Mouse (Mus musculus) heart, postnatal 10 days (tissue): ENCODE results near the gene Hoxa5. TPM values are rescaled to one million over a fixed set of nuclear protein-coding genes. Genes with fewer than 3 reads are reported as not detected.

ENCODE experiments used
- DNase-seq, 2 experiments: peaks; one replicate each; pipeline ENCODE4 v3.0.0; 2021
- intact Hi-C: fragments of 180-260 bp; cut with DNase I; formaldehyde crosslinking; loops from one replicate; pipeline ENCODE4 v1.15.1; 2025
- total RNA-seq, 2 experiments: library from RNA; stranded (reverse); gene quantifications; 2 replicates each; pipeline ENCODE4 v1.2.3; 2021

Gene Hoxa5
- total RNA-seq, 2 experiments from 2014 or later, result 1.2 to 1.6 TPM

- intact Hi-C loops, result no loop called here
- DNase-seq, result peak in 1 of 2 experiments; percentile 29
Measured at GRCm38 (mm10) chr6:52228475-52229465, 24.4 kb upstream of the Hoxa5 start.

GRCm38 (mm10) chr6:52227470-52228222, 23.3 kb upstream of the Hoxa5 start:
- no peak for DNase-seq
- intact Hi-C loops, result no loop called here

- intact Hi-C loops, result no loop called here
- DNase-seq, result peak; percentile 23 to 24
Measured at GRCm38 (mm10) chr6:52226569-52227257, 22.3 kb upstream of the Hoxa5 start.

GRCm38 (mm10) chr6:52225612-52226568, 21.5 kb upstream of the Hoxa5 start:
- intact Hi-C loops, result no loop called here
- DNase-seq, result peak in 1 of 2 experiments; percentile 26

GRCm38 (mm10) chr6:52224895-52225611, 20.7 kb upstream of the Hoxa5 start:
- DNase-seq, result no peak
- intact Hi-C loops, result loop anchor here (5.0 kb wide), 2 partner anchors 353 to 1043 kb away; no protein-coding TSS in a partner anchor

- intact Hi-C loops, result loop anchor here (5.0 kb wide), 2 partner anchors 352 to 1042 kb away; no protein-coding TSS in a partner anchor
- no peak for DNase-seq
Measured at GRCm38 (mm10) chr6:52223939-52224760, 19.8 kb upstream of the Hoxa5 start.

- DNase-seq, result no peak
- intact Hi-C loops, result loop anchor here (5.0 kb wide), 2 partner anchors 350 to 1040 kb away; no protein-coding TSS in a partner anchor
Measured at GRCm38 (mm10) chr6:52222729-52223128, 18.3 kb upstream of the Hoxa5 start.

GRCm38 (mm10) chr6:52221993-52222685, 17.8 kb upstream of the Hoxa5 start:
- intact Hi-C loops, result loop anchor here (2.0 to 5.0 kb wide), 3 partner anchors 350 to 1040 kb away; no protein-coding TSS in a partner anchor

GRCm38 (mm10) chr6:52221337-52221992, 17.1 kb upstream of the Hoxa5 start, which contains the start of gene Hoxa7:
Gene Hoxa7 (minus strand): TSS chr6:52221854.
- DNase-seq, result peak; percentile 88 to 92

More at GRCm38 (mm10) chr6:52221993-52222685, 17.8 kb upstream of the Hoxa5 start:
- DNase-seq, result no peak

GRCm38 (mm10) chr6:52220865-52221310, 16.5 kb upstream of the Hoxa5 start:
- no peak for DNase-seq
- intact Hi-C loops, result loop anchor here (2.0 to 5.0 kb wide), 3 partner anchors 349 to 1039 kb away; no protein-coding TSS in a partner anchor

More at GRCm38 (mm10) chr6:52221337-52221992, 17.1 kb upstream of the Hoxa5 start, which contains the start of gene Hoxa7:
- intact Hi-C loops, result loop anchor here (2.0 to 5.0 kb wide), 3 partner anchors 349 to 1039 kb away; no protein-coding TSS in a partner anchor

- peak in 1 of 2 experiments; percentile 37 for DNase-seq
- intact Hi-C loops, result loop anchor here (2.0 to 5.0 kb wide), 3 partner anchors 348 to 1038 kb away; no protein-coding TSS in a partner anchor
Measured at GRCm38 (mm10) chr6:52220003-52220864, 15.8 kb upstream of the Hoxa5 start.

- intact Hi-C loops, result no loop called here
Measured at GRCm38 (mm10) chr6:52219234-52219942, 15.0 kb upstream of the Hoxa5 start.

GRCm38 (mm10) chr6:52218643-52219215, 14.3 kb upstream of the Hoxa5 start:
- intact Hi-C loops, result no loop called here
- DNase-seq, result peak in 1 of 2 experiments; percentile 40

More at GRCm38 (mm10) chr6:52219234-52219942, 15.0 kb upstream of the Hoxa5 start:
- peak in 1 of 2 experiments; percentile 29 for DNase-seq
